Comparison of ENCODE assay signal across 9 mouse cellular contexts in genomic region chr14:32192437-32192836, GRCm38 (mm10). TPM values are rescaled to one million over a fixed set of nuclear protein-coding genes. Genes with fewer than 3 reads are reported as not detected.
DNase-seq lines count a peak whose midpoint lies in the region; ATAC-seq lines count a peak whose summit lies in the region.
"Had no signal": no experiment of that assay in that cellular context is flagged by ENCODE, and none has a peak within 500 bp of the region (broad histone marks: within the 10 kb centered on the region; RNA-seq: fewer than 3 reads in every experiment).

No protein-coding gene starts in this region.

- no peak overlapping the region for H3K9ac ChIP-seq in neural tube, embryonic 11.5 days (ENCODE audit: low read length)
- H3K9ac ChIP-seq in limb, embryonic 11.5 days (ENCODE audit: low read length) = no peak overlapping the region
- H3K9ac ChIP-seq: neural tube, embryonic 12.5 days had no signal

- H3K9me3 ChIP-seq in neural tube, embryonic 11.5 days (ENCODE audit: control insufficient read depth, low read length) = no peaks in the 10 kb centered on the region
- no peaks in the 10 kb centered on the region for H3K9me3 ChIP-seq in limb, embryonic 11.5 days (ENCODE audit: control insufficient read depth, low read length)
- H3K9me3 ChIP-seq: neural tube, embryonic 12.5 days had no signal

- peak; percentile 48 for DNase-seq in neural tube, embryonic 11.5 days (ENCODE audit: low spot score)
- DNase-seq in neural tube, embryonic 10.5 days (ENCODE audit: extremely low spot score, low spot score) = no peak
- peak; percentile 16 for DNase-seq in WW6 (ENCODE audit: low read depth, low spot score)
- DNase-seq in cerebellum, postnatal 36 days = peak; percentile 53 to 61
- peak; percentile 69 for DNase-seq in heart, postnatal 4 days
- peak; percentile 51 for DNase-seq in limb, embryonic 11.5 days (ENCODE audit: low spot score)
- peak; percentile 26 for DNase-seq in retina, adult 2 months (ENCODE audit: low read depth, low spot score)
- no peak for DNase-seq in frontal cortex, postnatal 25 days (ENCODE audit: low spot score in 2 of 2)

- no peak overlapping the region for H3K4me2 ChIP-seq in neural tube, embryonic 11.5 days (ENCODE audit: low read depth)
- H3K4me2 ChIP-seq in limb, embryonic 11.5 days (ENCODE audit: low read depth, severe bottlenecking) = no peak overlapping the region
- H3K4me2 ChIP-seq: neural tube, embryonic 12.5 days had no signal

- no peak for ATAC-seq in neural tube, embryonic 11.5 days (ENCODE audit: insufficient read depth, low FRiP score, low TSS enrichment)
- no peak for ATAC-seq in limb, embryonic 11.5 days (ENCODE audit: insufficient number of reproducible peaks, low FRiP score, low TSS enrichment, low read depth)

- no peaks in the 10 kb centered on the region for H3K27me3 ChIP-seq in neural tube, embryonic 11.5 days (ENCODE audit: control insufficient read depth, insufficient read depth, low read length)
- no peaks in the 10 kb centered on the region for H3K27me3 ChIP-seq in limb, embryonic 11.5 days (ENCODE audit: control insufficient read depth, insufficient read depth, low read length)
- H3K27me3 ChIP-seq: neural tube, embryonic 12.5 days had no signal

- H3K4me3 ChIP-seq in neural tube, embryonic 11.5 days (ENCODE audit: low read depth, low read length) = no peak overlapping the region
- H3K4me3 ChIP-seq in limb, embryonic 11.5 days (ENCODE audit: low read depth, low read length) = no peak overlapping the region
- H3K4me3 ChIP-seq: neural tube, embryonic 12.5 days had no signal

- H3K4me1 ChIP-seq in neural tube, embryonic 11.5 days (ENCODE audit: control insufficient read depth, insufficient read depth, low read length) = no peaks in the 10 kb centered on the region
- H3K4me1 ChIP-seq in limb, embryonic 11.5 days (ENCODE audit: control insufficient read depth, insufficient read depth, low read length) = no peaks in the 10 kb centered on the region
- H3K4me1 ChIP-seq: neural tube, embryonic 12.5 days had no signal

- whole genome bisulfite sequencing in neural tube, embryonic 11.5 days = 60% methylated on average over 3 of the region's 3 CpGs
- 63% methylated on average over 3 of the region's 3 CpGs for WGBS in limb, embryonic 11.5 days

- no peak overlapping the region for H3K27ac ChIP-seq in neural tube, embryonic 11.5 days (ENCODE audit: low read depth, low read length)
- H3K27ac ChIP-seq in limb, embryonic 11.5 days (replicated peaks; ENCODE audit: low read depth, low read length) = no peak overlapping the region
- H3K27ac ChIP-seq: neural tube, embryonic 12.5 days had no signal

- H3K36me3 ChIP-seq in neural tube, embryonic 11.5 days (ENCODE audit: control insufficient read depth, insufficient read depth, low read length) = peaks cover 10% of the 10 kb centered on the region
- H3K36me3 ChIP-seq in limb, embryonic 11.5 days (ENCODE audit: control insufficient read depth, insufficient read depth, low read length) = peaks cover 19% of the 10 kb centered on the region; the same call in 1 of the 2 replicates

RNA-seq across cellular contexts. Expression of gene Timm23, which starts 9.3 kb away (rescaled TPM):
- 303 and 304 TPM in 2 replicates for polyA plus RNA-seq in neural tube, embryonic 11.5 days (2014; fragmentation: Nextera tagmentation; extraction: Ambion mirVana)
- total RNA-seq in heart, postnatal 4 days (2021) = 100 to 1,000 TPM; 165 to 176 TPM
- 310 and 333 TPM in 2 replicates for polyA plus RNA-seq in limb, embryonic 11.5 days (2014; fragmentation: Nextera tagmentation; extraction: Ambion mirVana)

RNA-seq across cellular contexts. Expression of gene Parg, which starts 9.3 kb away (rescaled TPM):
- polyA plus RNA-seq in neural tube, embryonic 11.5 days (2014; fragmentation: Nextera tagmentation; extraction: Ambion mirVana) = 65.4 and 69.5 TPM in 2 replicates
- 10 to 100 TPM; 30.3 to 39.6 TPM for total RNA-seq in heart, postnatal 4 days (2021)
- polyA plus RNA-seq in limb, embryonic 11.5 days (2014; fragmentation: Nextera tagmentation; extraction: Ambion mirVana) = 62.4 and 76.0 TPM in 2 replicates

RNA-seq across cellular contexts. Expression of gene Ncoa4, which starts 32.8 kb away (rescaled TPM):
- polyA plus RNA-seq in neural tube, embryonic 11.5 days (2014; fragmentation: Nextera tagmentation; extraction: Ambion mirVana) = 97.2 and 106 TPM in 2 replicates
- total RNA-seq in heart, postnatal 4 days (2021) = 100 to 1,000 TPM in 1 of 2 experiments, 10 to 100 TPM in 1; 99.0 to 115 TPM
- polyA plus RNA-seq in limb, embryonic 11.5 days (2014; fragmentation: Nextera tagmentation; extraction: Ambion mirVana) = 82.5 and 83.2 TPM in 2 replicates

RNA-seq across cellular contexts. Expression of gene Msmb, which starts 50.6 kb away (rescaled TPM):
- polyA plus RNA-seq in neural tube, embryonic 11.5 days (2014; fragmentation: Nextera tagmentation; extraction: Ambion mirVana) = not detected in 2 replicates
- not detected for total RNA-seq in heart, postnatal 4 days (2021)
- not detected in 2 replicates for polyA plus RNA-seq in limb, embryonic 11.5 days (2014; fragmentation: Nextera tagmentation; extraction: Ambion mirVana)
- polyA plus RNA-seq: neural tube, embryonic 12.5 days had no signal

Comparison
In these comparisons a context has a peak if more than half of its experiments do, and no peak if none do; other contexts are left out.
1. DNase-seq: peak in neural tube, embryonic 11.5 days (single experiment), WW6 (single experiment), cerebellum, postnatal 36 days (2 of 2), heart, postnatal 4 days (single experiment), limb, embryonic 11.5 days (single experiment) and retina, adult 2 months (single experiment); none in neural tube, embryonic 10.5 days (single experiment) and frontal cortex, postnatal 25 days (0 of 2).